Mouse (Mus musculus): ENCODE measurements around the gene Gbp9. TPM values are rescaled to one million over a fixed set of nuclear protein-coding genes. Genes with fewer than 3 reads are reported as not detected.
"Not testable (repeated sequence)": the region's sequence is repeated elsewhere in the genome, so short reads cannot be mapped to it uniquely, and the experiment has no call there.

Gene Gbp9
- 0.99 and 1.0 TPM in 2 replicates for polyA plus RNA-seq (2016; fragmentation: Nextera tagmentation; extraction: Ambion mirVana)

DNA sequence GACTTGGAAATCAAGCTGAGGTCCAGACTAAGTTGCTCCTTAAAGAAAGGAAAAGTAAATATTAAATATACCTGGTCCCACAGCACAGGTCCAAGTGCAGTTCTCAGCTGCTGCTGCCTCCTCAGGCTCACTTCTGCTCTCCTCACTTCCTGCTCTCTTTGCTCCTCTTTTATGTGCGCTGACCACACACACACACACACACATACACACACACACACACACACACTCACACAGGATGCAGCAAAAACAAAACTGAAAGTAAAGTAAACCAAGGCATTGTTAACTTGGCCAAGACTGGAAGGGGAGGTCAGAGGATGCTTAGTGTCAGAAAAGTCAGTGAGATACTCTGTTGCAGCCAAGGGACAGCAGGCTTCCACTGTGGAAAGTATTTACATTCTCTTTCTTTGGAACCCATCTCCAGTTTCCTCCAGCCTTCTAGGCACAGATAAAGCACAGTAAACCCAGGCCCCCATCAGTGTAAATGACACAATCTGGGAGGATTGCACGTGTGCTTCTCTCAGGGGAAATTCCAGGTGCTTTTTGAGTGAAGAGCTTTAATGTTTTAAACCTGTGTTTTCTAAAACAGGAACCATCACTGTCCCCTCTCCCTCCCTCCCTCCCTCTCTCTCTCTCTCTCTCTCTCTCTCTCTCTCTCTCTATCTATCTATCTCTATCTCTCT is at the start of gene Gbp9, which contains the start of the genes Gbp8 and Gbp4:
Gene Gbp9 (minus strand): TSS at position 131 of the 680 bp plus-strand sequence.
Gene Gbp8 (minus strand): TSS at position 132 of the 680 bp plus-strand sequence.
Gene Gbp4 (minus strand): TSS at position 178 of the 680 bp plus-strand sequence.
- not testable (repeated sequence) for H3K4me1 ChIP-seq; H3K9ac ChIP-seq; H3K4me2 ChIP-seq; H3K9me3 ChIP-seq (replicated peaks); H3K36me3 ChIP-seq; H3K4me3 ChIP-seq; H3K27ac ChIP-seq; H3K27me3 ChIP-seq (replicated peaks)
- 3% methylated on average over 2 of the region's 2 CpGs for WGBS (ENCODE audit: insufficient replicate concordance)
- ATAC-seq, result 0 out of 2 replicates have a peak, but pooled peaks have one; percentile 15

DNA sequence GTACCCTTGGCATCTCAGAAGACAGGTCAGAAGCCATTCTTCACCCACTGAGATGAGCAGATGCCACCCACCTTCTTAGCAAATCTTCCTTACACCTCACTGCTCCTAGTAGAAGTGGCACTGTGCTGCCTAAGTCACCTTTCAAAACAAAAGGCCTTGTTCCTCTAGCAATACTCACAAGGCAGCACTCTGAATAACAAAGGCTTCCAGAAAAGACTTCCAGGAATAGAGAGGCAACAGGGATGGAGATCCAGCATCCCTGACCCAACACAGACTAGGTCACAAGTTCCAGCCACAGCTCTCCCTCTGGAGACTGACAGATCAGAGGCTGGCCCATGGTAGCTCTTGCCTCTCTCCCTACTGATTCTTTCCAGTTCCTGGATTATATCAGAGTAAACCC is 42.1 kb upstream of the Gbp9 start:
- H3K9me3 ChIP-seq (replicated peaks), result no peaks in the 10 kb centered on the region; the same call in 1 of the 2 replicates
- no peak for ATAC-seq
- no peaks in the 10 kb centered on the region for H3K36me3 ChIP-seq
- H3K4me3 ChIP-seq, result no peak overlapping the region
- H3K4me2 ChIP-seq, result no peak overlapping the region
- no peaks in the 10 kb centered on the region for H3K4me1 ChIP-seq
- H3K27ac ChIP-seq, result no peak overlapping the region
- H3K9ac ChIP-seq, result no peak overlapping the region
- no peaks in the 10 kb centered on the region for H3K27me3 ChIP-seq (replicated peaks)

DNA sequence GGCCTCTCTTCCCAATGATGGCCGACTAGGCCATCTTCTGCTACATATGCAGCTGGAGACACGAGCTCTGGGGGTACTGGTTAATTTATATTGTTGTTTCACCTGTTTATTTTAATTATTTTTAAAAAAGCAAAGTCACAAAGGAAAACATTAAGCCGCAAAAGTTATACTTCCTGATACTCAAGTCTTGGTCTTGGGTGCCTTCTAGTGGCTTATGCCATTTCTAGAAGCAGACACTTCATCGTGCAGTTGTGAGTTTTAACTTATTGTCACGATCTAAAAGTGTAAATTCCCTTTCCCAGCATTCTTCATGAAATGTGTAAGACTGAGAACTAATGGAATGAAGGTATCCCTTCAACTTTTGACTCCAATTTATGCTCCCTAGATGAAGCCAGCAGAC is 17.2 kb upstream of the Gbp9 start:
- H3K27ac ChIP-seq, result no peak overlapping the region
- ATAC-seq, result no peak
- no peaks in the 10 kb centered on the region for H3K9me3 ChIP-seq (replicated peaks)
- H3K4me3 ChIP-seq, result no peak overlapping the region
- no peak overlapping the region for H3K4me2 ChIP-seq
- no peaks in the 10 kb centered on the region for H3K27me3 ChIP-seq (replicated peaks)
- H3K9ac ChIP-seq, result no peak overlapping the region
- 67% methylated on average over 5 of the region's 5 CpGs for WGBS (ENCODE audit: insufficient replicate concordance)
- no peaks in the 10 kb centered on the region for H3K4me1 ChIP-seq
- H3K36me3 ChIP-seq, result no peaks in the 10 kb centered on the region

DNA sequence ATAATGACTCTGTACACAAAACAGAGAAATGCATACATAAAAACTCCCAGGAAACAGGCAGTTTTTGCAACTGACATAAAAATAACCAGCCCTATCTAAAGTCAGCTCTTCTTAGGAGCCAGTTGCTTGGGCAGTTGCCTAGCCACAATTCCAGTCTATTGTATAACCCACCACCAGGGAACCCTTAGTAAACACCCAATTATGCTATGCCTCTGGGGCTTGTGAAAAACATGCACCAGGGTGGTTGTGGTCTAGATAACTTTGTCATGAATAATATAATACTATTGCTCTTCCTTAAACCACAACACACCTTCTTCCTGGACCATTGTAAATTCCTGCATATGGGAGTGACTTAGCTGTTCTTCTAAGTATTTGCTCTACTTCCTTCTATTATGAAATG is 14.7 kb upstream of the Gbp9 start:
- no peaks in the 10 kb centered on the region for H3K27me3 ChIP-seq (replicated peaks)
- no peaks in the 10 kb centered on the region for H3K4me1 ChIP-seq
- no peak overlapping the region for H3K4me3 ChIP-seq
- H3K27ac ChIP-seq, result no peak overlapping the region
- no peak overlapping the region for H3K9ac ChIP-seq
- H3K4me2 ChIP-seq, result no peak overlapping the region
- ATAC-seq, result no peak
- H3K9me3 ChIP-seq (replicated peaks), result no peaks in the 10 kb centered on the region
- no peaks in the 10 kb centered on the region for H3K36me3 ChIP-seq

DNA sequence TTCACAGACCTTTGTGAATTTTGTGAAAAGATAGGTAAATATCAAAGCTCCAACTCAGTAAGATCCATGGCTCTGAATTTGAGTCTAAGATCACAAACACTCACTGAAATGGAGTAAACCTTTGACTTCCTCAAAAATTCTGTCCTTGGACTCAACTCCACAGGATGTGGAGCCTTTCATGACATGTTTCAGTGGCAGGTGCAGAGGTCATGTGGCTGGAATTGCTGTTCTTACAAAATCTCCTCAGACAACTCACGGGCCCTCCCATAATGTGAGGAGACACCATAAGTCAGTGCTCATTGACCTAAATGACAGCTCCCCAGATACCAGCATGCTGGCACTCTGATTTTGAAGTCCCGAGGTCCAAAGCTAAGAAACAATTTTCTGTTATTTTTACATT is 8.7 kb upstream of the Gbp9 start:
- H3K4me1 ChIP-seq; H3K36me3 ChIP-seq; H3K9ac ChIP-seq; H3K27ac ChIP-seq; H3K9me3 ChIP-seq (replicated peaks); H3K27me3 ChIP-seq (replicated peaks); ATAC-seq; H3K4me2 ChIP-seq; H3K4me3 ChIP-seq: not testable (repeated sequence)
- 27% methylated on average over 2 of the region's 2 CpGs for WGBS (ENCODE audit: insufficient replicate concordance)

DNA sequence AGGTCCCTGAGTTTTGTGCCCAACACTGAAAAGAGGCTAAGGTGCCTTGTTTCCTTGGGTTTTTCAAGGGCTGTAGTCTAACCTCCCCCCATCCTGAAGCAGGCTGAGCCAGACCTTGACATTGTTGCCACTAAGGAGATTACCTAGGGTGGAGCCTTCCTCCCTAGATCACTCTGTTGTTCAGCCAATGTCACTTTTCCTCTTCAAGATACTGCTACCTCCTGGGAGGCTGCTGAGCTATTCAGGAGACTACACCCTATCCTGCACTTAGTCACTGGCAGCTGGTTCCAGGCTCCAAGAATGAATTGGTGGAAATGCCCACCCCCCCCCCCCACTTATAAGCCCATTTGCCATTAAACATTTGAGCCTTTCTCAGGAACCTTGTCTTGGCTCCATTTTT is 7.1 kb upstream of the Gbp9 start:
- no peaks in the 10 kb centered on the region for H3K36me3 ChIP-seq
- no peak overlapping the region for H3K4me3 ChIP-seq

DNA sequence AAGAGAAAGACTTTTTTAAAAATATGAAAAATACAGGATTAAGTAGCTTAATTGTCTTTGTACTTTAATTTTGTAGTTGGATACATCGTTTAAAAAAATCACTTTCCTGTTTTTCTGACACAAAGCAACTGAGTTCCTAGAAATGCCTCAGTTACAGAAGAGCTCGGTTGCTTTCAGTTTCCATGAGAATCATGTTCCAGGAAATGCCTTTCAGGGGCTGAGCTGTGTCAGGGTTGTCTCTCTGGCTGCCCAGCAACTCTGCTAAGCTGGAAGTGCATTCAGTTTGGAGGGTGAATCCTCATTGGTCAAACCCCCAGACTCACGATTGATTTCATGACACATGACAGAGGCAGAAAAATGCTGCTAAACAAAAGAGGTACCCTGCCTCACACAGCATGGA is 6.4 kb upstream of the Gbp9 start:
- not testable (repeated sequence) for H3K9me3 ChIP-seq (replicated peaks); H3K9ac ChIP-seq; ATAC-seq; H3K27ac ChIP-seq; H3K4me1 ChIP-seq; H3K27me3 ChIP-seq (replicated peaks); H3K4me3 ChIP-seq; H3K36me3 ChIP-seq; H3K4me2 ChIP-seq
- WGBS (ENCODE audit: insufficient replicate concordance), result 27% methylated on average over 3 of the region's 3 CpGs

More for the DNA sequence above, 7.1 kb upstream of the Gbp9 start:
- ATAC-seq, result no peak
- Histone ChIP-seq H3K4me2 (no peak overlapping the region), H3K4me1 (no peaks in the 10 kb centered on the region), H3K27ac (no peak overlapping the region), H3K9me3 (replicated peaks) (no peaks in the 10 kb centered on the region), H3K9ac (no peak overlapping the region), H3K27me3 (replicated peaks) (no peaks in the 10 kb centered on the region)

DNA sequence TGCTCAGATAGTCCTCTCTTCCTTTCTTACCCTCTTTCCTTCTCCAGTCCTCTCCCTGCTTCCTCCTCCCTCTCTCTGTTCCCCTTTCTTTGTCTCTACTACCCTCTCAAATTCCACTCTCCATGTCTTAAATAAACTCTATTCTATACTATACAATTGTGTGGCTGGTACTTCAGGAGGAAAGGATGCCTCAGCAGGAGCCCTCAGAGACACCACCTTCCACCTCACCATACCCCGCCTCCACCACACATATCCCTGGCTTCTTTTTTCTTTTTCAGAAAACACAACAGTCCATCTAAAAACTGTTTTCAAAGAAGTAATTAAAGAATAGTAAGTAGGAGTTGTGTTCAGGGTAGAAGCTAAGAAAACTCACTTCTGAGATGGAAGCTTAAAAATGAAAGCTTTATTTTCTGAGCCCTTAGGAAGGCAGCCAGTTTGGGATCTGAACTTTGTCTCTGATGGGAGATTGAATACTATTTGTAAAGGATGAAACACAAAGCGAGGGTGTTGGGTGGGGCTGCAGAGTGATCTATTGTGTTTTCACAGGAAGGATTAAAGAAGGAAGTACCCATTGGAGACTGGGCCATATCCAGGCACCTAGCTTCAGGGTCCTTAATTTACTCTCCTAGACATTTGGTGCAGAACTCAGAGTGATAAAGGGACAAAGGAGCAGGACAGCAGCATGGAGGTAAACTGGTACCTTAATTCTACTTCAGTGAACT is 911 bp upstream of the Gbp9 start:
- not testable (repeated sequence) for ATAC-seq; H3K36me3 ChIP-seq; H3K9me3 ChIP-seq (replicated peaks); H3K27ac ChIP-seq; H3K9ac ChIP-seq; H3K27me3 ChIP-seq (replicated peaks); H3K4me3 ChIP-seq; H3K4me1 ChIP-seq; H3K4me2 ChIP-seq
- 39% methylated on average over 2 of the region's 2 CpGs for WGBS (ENCODE audit: insufficient replicate concordance)

DNA sequence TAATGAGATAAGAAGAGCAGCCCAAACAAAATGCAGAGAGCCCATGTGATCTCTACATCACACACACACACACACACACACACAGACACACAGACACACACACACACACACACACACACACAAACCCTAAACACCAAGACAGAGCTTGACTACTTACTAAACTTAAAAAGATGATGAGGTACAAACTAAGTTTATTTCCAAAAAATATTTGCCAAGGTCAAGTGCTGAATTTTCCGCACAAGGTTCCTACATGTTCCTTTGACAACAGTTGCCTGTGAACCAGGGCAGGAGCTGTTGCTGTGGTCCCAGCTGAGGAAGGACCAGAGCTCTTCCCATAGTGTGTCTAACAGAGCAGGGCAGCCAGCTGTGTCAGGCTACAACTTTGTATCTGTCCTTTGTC is 433 bp downstream of the Gbp9 start:
- H3K27ac ChIP-seq, result no peak overlapping the region
- H3K4me1 ChIP-seq, result no peaks in the 10 kb centered on the region
- no peaks in the 10 kb centered on the region for H3K27me3 ChIP-seq (replicated peaks)
- H3K36me3 ChIP-seq, result no peaks in the 10 kb centered on the region
- H3K4me2 ChIP-seq, result no peak overlapping the region
- no peak for ATAC-seq
- no peak overlapping the region for H3K4me3 ChIP-seq
- 57% methylated on average over 1 of the region's 1 CpGs for WGBS (ENCODE audit: insufficient replicate concordance)
- H3K9ac ChIP-seq, result no peak overlapping the region
- no peaks in the 10 kb centered on the region for H3K9me3 ChIP-seq (replicated peaks)

DNA sequence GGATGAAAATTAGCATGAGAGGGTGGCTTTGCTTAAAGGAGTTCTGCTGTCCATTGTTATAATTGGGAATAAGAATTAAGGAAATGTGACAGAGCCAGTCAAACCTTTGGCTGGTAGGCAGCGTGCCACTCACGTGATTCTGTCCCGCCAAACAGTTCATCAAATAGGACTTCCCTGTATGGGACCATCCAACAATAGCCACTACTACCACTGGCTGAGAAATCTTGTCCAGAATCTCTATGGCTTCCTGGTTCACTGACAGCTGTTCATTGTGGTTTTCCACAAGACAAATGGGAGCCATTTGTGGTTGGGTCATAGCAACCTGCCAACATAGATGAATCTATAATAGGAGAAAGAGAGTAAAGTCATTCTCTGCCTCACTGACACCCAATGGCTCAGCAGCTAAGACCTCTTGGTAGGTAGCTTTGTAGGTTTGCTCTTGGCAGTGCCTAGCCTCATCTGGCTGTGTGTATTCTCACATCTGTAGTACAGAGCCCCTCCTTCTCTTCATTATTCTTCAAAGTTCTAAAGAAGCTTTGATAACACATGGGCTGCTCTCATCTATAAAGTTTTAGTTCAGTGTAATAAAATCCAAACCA is 2.5 kb downstream of the Gbp9 start:
- WGBS (ENCODE audit: insufficient replicate concordance), result 11% methylated on average over 3 of the region's 3 CpGs
- H3K9ac ChIP-seq; H3K27me3 ChIP-seq (replicated peaks); H3K9me3 ChIP-seq (replicated peaks); ATAC-seq; H3K36me3 ChIP-seq; H3K27ac ChIP-seq; H3K4me2 ChIP-seq; H3K4me1 ChIP-seq; H3K4me3 ChIP-seq: not testable (repeated sequence)

DNA sequence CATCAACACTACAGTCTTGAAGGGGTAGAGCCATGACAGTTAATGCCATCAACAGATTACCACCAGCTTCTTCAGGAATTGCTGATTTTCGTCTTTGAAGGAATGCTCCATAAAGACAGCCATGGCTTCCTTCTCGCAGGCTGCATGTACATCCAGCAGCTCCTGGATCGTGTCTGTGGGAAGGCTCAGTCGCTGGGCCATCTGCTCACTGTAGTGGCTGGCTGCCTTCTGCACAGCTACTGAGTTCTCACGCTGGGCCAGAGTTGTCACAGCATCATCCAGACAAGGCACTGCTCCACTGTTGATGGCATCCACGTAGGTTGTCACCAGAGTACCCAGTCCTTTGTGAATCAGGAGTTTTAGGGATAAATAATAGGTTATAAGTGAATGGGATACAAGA is 17.6 kb downstream of the Gbp9 start:
- H3K36me3 ChIP-seq; H3K27me3 ChIP-seq (replicated peaks); H3K4me3 ChIP-seq; ATAC-seq; H3K4me1 ChIP-seq; H3K9me3 ChIP-seq (replicated peaks); H3K9ac ChIP-seq; H3K27ac ChIP-seq; H3K4me2 ChIP-seq: not testable (repeated sequence)
- WGBS (ENCODE audit: insufficient replicate concordance), result 52% methylated on average over 6 of the region's 6 CpGs

DNA sequence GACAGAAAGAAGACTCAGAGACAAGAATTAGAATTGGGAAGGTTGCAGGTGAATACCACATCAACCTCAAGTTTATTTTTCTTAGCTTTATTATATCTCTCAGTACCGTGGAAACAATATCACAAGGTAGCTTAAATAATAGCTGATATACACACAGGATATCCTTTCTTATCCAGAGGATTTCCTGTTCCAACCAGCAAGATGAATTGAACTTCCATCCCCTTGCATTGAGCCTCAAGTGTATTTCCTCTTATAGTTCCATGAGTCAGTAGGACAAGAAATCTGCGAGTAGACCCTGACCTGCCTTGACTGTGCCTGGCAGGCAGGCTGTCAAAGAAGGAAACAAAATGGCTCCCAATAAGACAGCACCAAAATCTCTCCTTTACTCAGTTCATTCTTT is 23.6 kb downstream of the Gbp9 start:
- Histone ChIP-seq H3K4me2 (no peak overlapping the region), H3K9me3 (replicated peaks) (no peaks in the 10 kb centered on the region), H3K4me3 (no peak overlapping the region), H3K36me3 (no peaks in the 10 kb centered on the region), H3K27ac (no peak overlapping the region), H3K4me1 (no peaks in the 10 kb centered on the region), H3K27me3 (replicated peaks) (no peaks in the 10 kb centered on the region), H3K9ac (no peak overlapping the region)
- no peak for ATAC-seq
- 30% methylated on average over 2 of the region's 2 CpGs for WGBS (ENCODE audit: insufficient replicate concordance)

Data from liver, embryonic 12.5 days (tissue).